Mouse (Mus musculus): ENCODE results near the gene Lrrc75a. TPM values are rescaled to one million over a fixed set of nuclear protein-coding genes. Genes with fewer than 3 reads are reported as not detected.
"Not testable (repeated sequence)": the region's sequence is repeated elsewhere in the genome, so short reads cannot be mapped to it uniquely, and the experiment has no call there.

Gene Lrrc75a
- polyA plus RNA-seq, 1 experiment, result 109 TPM

DNA sequence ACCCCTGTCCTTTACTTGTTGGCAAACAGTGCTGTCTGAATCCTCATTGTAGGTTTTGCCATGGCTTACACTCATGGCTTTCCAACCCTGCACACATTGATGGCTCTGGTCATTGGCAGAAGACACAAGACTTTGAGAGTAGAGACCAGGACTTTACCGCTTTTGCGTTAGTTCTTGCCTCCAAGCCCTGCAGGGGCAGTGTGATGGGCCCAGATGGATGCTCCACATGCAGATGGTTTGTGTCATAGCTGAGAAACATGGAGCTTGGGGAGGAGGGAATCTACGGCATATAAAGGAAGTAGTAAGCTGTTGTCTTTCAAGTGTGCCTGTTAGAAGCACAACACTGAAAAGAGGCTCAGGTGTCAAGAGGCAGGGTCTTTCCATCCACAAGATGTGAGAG is 3.8 kb upstream of the Lrrc75a start:
- no peak overlapping the region for H3K27ac ChIP-seq (ENCODE audit: insufficient read depth, low read depth, low read length)
- TF ChIP-seq CTCF (IDR thresholded peaks at IDR 0.05; ENCODE audit: extremely low read depth, insufficient read length, insufficient replicate concordance, low read depth, low read length) (no peak), POLR2A (IDR thresholded peaks at IDR 0.05; ENCODE audit: low read depth, low read length) (no peak)
- H3K27me3 ChIP-seq (ENCODE audit: control insufficient read depth, insufficient read depth, low read length), result no peaks in the 10 kb centered on the region
- peaks cover 2% of the 10 kb centered on the region for H3K36me3 ChIP-seq (ENCODE audit: control insufficient read depth, insufficient read depth, low read length)
- H3K4me3 ChIP-seq (ENCODE audit: low read depth, low read length), result no peak overlapping the region
- H3K4me1 ChIP-seq (ENCODE audit: control insufficient read depth, insufficient read depth, insufficient read length, low read length), result no peaks in the 10 kb centered on the region
- 92% methylated on average over 3 of the region's 3 CpGs for WGBS

- Histone ChIP-seq H3K27ac (ENCODE audit: insufficient read depth, low read depth, low read length) (no peak overlapping the region), H3K4me3 (ENCODE audit: low read depth, low read length) (no peak overlapping the region), H3K4me1 (ENCODE audit: control insufficient read depth, insufficient read depth, insufficient read length, low read length) (peaks cover under 1% of the 10 kb centered on the region; the same call in 1 of the 2 replicates), H3K27me3 (ENCODE audit: control insufficient read depth, insufficient read depth, low read length) (no peaks in the 10 kb centered on the region), H3K36me3 (ENCODE audit: control insufficient read depth, insufficient read depth, low read length) (peaks cover 2% of the 10 kb centered on the region)
- no peak for TF ChIP-seq POLR2A (IDR thresholded peaks at IDR 0.05; ENCODE audit: low read depth, low read length)
- TF ChIP-seq CTCF (IDR thresholded peaks at IDR 0.05; ENCODE audit: extremely low read depth, insufficient read length, insufficient replicate concordance, low read depth, low read length), result no peak
- 87% methylated on average over 3 of the region's 3 CpGs for WGBS
Measured at GRCm38 (mm10) chr11:62651563-62651962, 3.2 kb upstream of the Lrrc75a start.

DNA sequence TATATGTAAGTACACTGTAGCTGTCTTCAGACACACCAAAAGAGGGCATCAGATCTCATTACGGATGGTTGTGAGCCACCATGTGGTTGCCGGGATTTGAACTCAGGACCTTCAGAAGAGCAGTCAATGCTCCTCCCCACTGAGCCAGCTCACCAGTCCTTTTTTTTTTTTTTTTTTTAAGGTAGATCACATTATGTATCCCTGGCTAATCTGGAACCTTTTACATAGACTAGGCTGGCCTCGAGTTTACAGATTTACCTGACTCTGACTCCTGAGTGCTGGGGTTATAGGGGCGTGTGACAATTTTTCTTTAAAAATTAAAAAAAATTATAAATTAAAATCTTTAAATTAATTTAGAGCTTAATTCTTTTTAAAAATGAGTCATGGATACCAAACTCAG is 1.5 kb upstream of the Lrrc75a start:
- 74% methylated on average over 4 of the region's 4 CpGs for WGBS
- H3K27me3 ChIP-seq (ENCODE audit: control insufficient read depth, insufficient read depth, low read length); H3K36me3 ChIP-seq (ENCODE audit: control insufficient read depth, insufficient read depth, low read length); H3K4me3 ChIP-seq (ENCODE audit: low read depth, low read length); H3K27ac ChIP-seq (ENCODE audit: insufficient read depth, low read depth, low read length): not testable (repeated sequence)
- peaks cover 18% of the 10 kb centered on the region; the same call in 1 of the 2 replicates for H3K4me1 ChIP-seq (ENCODE audit: control insufficient read depth, insufficient read depth, insufficient read length, low read length)

GRCm38 (mm10) chr11:62648591-62649391 is 468 bp upstream of the Lrrc75a start, which contains the start of gene Mmgt2:
Gene Mmgt2 (plus strand): TSS chr11:62648664.
- Histone ChIP-seq H3K4me3 (ENCODE audit: low read depth, low read length) (peak within 1 kb of the TSS; percentile 94), H3K36me3 (ENCODE audit: control insufficient read depth, insufficient read depth, low read length) (peaks cover 2% of the 10 kb centered on the region), H3K4me1 (ENCODE audit: control insufficient read depth, insufficient read depth, insufficient read length, low read length) (peaks cover 28% of the 10 kb centered on the region; the same call in 1 of the 2 replicates), H3K27ac (ENCODE audit: insufficient read depth, low read depth, low read length) (peak within 1 kb of the TSS; percentile 93), H3K27me3 (ENCODE audit: control insufficient read depth, insufficient read depth, low read length) (no peaks in the 10 kb centered on the region)
- WGBS, result 1% methylated on average over 46 of the region's 53 CpGs
- TF ChIP-seq CTCF (IDR thresholded peaks at IDR 0.05; ENCODE audit: extremely low read depth, insufficient read length, insufficient replicate concordance, low read depth, low read length) (peak; percentile 78), POLR2A (IDR thresholded peaks at IDR 0.05; ENCODE audit: low read depth, low read length) (peak; percentile 39; the same call in 1 of the 2 replicates)

DNA sequence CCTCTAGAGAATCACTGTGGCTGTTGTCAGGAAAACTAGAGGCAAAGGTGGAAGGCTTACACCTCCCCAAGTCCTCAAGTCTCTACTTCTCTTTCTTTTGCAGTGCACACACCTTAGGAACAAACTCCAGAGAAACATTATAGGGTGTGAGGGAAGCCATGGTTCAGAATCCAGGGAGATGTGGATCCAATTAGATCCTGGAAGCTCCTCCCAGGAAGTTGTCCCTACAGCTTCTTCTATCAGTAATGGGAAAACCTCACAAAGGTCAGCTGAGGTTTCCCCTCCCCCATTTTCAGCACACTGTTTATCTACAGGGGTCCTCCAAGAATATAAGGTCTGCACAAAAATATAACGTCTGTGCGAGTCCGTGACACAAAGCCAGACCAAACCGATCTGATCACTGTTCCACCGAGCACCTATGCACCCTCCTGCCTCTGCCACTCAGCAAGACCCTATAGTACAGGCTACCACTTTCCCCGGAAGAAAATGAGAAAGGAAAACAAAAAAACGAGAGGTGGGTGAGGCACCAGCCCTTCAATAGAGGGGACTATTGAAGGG is 1.3 kb downstream of the Lrrc75a start:
- peak overlapping the region; percentile 90 for H3K27ac ChIP-seq (ENCODE audit: insufficient read depth, low read depth, low read length)
- no peaks in the 10 kb centered on the region for H3K36me3 ChIP-seq (ENCODE audit: control insufficient read depth, insufficient read depth, low read length)
- peaks cover 42% of the 10 kb centered on the region for H3K4me1 ChIP-seq (ENCODE audit: control insufficient read depth, insufficient read depth, insufficient read length, low read length)
- no peak for TF ChIP-seq POLR2A (IDR thresholded peaks at IDR 0.05; ENCODE audit: low read depth, low read length)
- TF ChIP-seq CTCF (IDR thresholded peaks at IDR 0.05; ENCODE audit: extremely low read depth, insufficient read length, insufficient replicate concordance, low read depth, low read length), result no peak
- no peaks in the 10 kb centered on the region for H3K27me3 ChIP-seq (ENCODE audit: control insufficient read depth, insufficient read depth, low read length)
- peak overlapping the region; percentile 83 for H3K4me3 ChIP-seq (ENCODE audit: low read depth, low read length)
- 31% methylated on average over 7 of the region's 7 CpGs for WGBS

DNA sequence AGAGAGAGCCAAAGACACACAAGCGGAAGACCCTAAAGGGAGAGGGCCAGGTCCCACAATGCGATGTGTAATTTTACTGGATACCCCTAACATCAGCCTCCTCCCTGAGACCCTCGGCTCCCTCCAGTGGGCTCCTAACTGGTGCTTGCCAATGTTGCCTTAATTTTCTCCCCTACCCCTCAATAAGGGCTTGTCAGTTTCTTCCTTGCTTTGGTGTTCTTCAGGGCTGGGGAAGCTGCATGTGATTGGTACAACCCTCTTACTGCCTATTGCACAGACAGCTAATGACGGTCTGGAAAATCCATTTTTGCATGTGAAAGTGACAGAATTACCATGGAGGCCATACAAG is 1.9 kb downstream of the Lrrc75a start:
- Histone ChIP-seq H3K27ac (ENCODE audit: insufficient read depth, low read depth, low read length) (peak overlapping the region; percentile 90), H3K4me3 (ENCODE audit: low read depth, low read length) (peak overlapping the region; percentile 44), H3K36me3 (ENCODE audit: control insufficient read depth, insufficient read depth, low read length) (no peaks in the 10 kb centered on the region), H3K4me1 (ENCODE audit: control insufficient read depth, insufficient read depth, insufficient read length, low read length) (peaks cover 46% of the 10 kb centered on the region), H3K27me3 (ENCODE audit: control insufficient read depth, insufficient read depth, low read length) (no peaks in the 10 kb centered on the region)
- TF ChIP-seq CTCF (IDR thresholded peaks at IDR 0.05; ENCODE audit: extremely low read depth, insufficient read length, insufficient replicate concordance, low read depth, low read length) (no peak), POLR2A (IDR thresholded peaks at IDR 0.05; ENCODE audit: low read depth, low read length) (0 out of 2 replicates have a peak, but pooled peaks have one; percentile 17)
- 38% methylated on average over 4 of the region's 4 CpGs for WGBS

- TF ChIP-seq POLR2A (IDR thresholded peaks at IDR 0.05; ENCODE audit: low read depth, low read length), result no peak
- no peak for TF ChIP-seq CTCF (IDR thresholded peaks at IDR 0.05; ENCODE audit: extremely low read depth, insufficient read length, insufficient replicate concordance, low read depth, low read length)
- Histone ChIP-seq H3K4me1 (ENCODE audit: control insufficient read depth, insufficient read depth, insufficient read length, low read length) (peaks cover 47% of the 10 kb centered on the region), H3K27me3 (ENCODE audit: control insufficient read depth, insufficient read depth, low read length) (no peaks in the 10 kb centered on the region), H3K4me3 (ENCODE audit: low read depth, low read length) (peak overlapping the region; percentile 44), H3K27ac (ENCODE audit: insufficient read depth, low read depth, low read length) (peak overlapping the region; percentile 90), H3K36me3 (ENCODE audit: control insufficient read depth, insufficient read depth, low read length) (no peaks in the 10 kb centered on the region)
- WGBS, result 17% methylated on average over 8 of the region's 8 CpGs
Measured at GRCm38 (mm10) chr11:62645732-62646494, 2.4 kb downstream of the Lrrc75a start.

All from small intestine, adult 2 months (tissue).